Mouse (Mus musculus) liver, adult (tissue): ENCODE data around the gene Hnrnpul1.
A peak's percentile ranks its signal among the peaks of the same experiment; 100 is the strongest.

Source experiments
- GATA4 ChIP-seq: IDR thresholded peaks from 2 replicates; pipeline ENCODE4 v1.6.1; 2014; ENCODE audit warnings: mild to moderate bottlenecking, low read length; ENCODE audit not compliant: insufficient replicate concordance

Hnrnpul1 gene

DNA sequence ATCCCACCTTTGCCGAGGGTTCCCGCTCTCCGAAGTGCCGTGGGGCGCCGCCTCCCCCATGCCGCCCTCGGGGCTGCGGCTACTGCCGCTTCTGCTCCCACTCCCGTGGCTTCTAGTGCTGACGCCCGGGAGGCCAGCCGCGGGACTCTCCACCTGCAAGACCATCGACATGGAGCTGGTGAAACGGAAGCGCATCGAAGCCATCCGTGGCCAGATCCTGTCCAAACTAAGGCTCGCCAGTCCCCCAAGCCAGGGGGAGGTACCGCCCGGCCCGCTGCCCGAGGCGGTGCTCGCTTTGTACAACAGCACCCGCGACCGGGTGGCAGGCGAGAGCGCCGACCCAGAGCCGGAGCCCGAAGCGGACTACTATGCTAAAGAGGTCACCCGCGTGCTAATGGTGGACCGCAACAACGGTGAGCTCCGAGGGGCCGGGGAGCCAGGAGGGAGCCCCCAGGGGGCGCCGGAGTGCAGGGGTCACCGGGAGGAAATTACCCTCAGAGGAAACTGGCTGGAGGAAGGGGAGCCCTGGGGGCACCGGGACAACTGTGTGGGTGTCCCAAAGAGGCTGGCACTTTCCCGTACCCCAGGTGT is 66.7 kb downstream of the Hnrnpul1 start:
- TF ChIP-seq GATA4, result no peak

DNA sequence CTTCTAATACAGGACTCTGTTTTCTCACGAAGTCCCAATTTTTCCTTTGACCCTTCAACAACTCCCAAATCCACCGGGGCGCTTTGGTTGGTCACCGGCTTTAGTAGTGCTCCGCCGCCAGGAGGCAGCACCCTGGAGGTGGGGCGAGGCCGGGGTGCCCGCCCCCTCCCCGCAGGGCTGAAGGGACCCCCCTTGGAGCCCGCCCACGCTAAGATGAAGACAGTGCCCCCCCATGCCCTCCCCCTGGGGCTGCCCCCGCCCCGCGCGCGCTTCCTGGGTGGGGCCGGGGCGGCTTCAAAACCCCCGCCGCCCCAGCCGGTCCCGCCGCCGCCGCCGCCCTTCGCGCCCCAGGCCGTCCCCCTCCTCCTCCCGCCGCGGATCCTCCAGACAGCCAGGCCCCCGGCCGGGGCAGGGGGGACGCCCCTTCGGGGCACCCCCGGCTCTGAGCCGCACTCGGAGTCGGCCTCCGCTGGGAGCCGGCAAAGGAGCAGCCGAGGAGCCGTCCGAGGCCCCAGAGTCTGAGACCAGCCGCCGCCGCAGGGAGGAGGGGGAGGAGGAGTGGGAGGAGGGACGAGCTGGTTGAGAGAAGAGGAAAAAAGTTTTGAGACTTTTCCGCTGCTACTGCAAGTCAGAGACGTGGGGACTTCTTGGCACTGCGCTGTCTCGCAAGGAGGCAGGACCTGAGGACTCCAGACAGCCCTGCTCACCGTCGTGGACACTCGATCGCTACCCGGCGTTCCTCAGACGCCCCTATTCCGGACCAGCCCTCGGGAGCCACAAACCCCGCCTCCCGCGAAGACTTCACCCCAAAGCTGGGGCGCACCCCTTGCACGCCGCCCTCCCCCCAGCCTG is 67.7 kb downstream of the Hnrnpul1 start, which contains the start of gene Tgfb1:
Gene Tgfb1 (plus strand): TSS at position 323 of the 852 bp plus-strand sequence.
- no peak for TF ChIP-seq GATA4

DNA sequence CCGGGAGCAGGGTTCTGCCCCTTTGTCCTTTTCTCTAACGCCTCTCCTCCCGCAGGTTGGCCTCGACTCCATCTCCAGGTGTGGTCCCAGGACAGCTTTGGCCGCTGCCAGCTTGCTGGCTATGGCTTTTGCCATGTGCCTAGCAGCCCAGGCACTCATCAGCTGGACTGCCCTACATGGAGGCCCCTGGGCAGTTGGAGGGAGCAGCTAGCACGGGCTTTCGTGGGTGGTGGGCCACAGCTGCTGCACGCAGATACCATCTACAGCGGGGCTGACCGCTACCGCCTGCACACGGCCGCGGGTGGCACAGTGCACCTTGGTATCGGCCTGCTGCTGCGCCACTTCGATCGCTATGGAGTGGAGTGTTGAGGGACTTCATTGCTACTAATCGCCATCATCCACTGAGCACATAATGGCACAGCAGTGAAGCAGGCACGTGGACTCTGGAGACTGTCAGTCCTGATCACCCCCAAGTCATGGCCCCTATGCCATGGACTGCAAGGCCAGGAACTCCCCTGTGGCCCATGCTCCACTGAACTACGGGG is 68.6 kb downstream of the Hnrnpul1 start:
- no peak for TF ChIP-seq GATA4

DNA sequence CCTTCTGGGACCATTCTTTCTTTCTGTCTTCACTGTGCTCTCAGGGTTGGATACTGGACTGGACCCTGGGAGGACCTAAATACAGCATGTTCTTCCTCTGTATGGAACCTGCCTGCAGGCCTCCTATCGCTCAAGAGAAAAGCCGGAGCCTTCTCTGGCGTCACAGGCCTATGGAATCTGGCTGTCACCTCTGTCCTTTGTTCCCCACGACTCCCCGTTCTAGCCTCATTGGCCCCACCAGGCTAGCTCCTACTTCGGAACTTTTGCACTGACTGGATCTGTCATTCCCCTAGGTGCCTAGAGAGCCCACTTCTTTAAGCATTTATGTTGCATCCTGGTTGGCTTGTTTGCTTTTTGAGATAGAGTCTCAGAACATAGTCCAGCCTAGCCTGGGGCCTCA is 69.9 kb downstream of the Hnrnpul1 start:
- no peak for TF ChIP-seq GATA4

DNA sequence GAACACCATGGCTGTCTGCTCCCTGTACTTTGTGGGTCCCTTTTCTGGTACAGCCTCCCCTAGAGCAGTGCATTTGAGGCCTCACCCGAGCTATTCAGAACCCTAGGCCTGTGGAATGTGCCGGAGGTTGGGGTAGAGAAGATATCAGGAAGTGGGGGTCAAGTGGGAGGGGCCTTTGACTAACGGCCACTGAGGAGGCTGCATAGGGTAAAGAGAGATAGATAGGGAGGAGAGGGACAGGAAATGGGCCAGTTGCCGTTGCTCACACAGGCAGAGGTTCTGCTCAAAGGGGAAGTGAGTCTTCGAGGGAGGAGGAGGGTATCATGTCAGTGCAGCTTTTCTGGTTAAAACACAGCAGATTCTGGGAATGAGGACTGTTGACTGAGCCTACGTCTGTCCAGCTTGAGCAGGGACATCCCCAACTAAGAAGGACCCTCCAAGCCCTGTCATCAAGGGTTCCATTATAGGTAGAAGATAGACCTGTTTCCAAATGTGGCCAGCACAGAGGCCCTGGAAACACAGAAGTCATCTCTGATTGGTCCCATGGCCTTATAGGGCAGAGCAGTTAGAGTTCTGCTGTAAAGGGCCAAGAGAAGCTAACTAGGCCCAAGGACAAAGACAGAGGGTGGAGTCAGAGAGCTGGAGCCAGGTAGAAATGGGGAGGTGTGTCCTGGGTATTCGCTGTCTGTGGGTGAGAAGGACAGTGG is 70.9 kb downstream of the Hnrnpul1 start:
- TF ChIP-seq GATA4, result no peak; the same call in 1 of the 2 replicates

DNA sequence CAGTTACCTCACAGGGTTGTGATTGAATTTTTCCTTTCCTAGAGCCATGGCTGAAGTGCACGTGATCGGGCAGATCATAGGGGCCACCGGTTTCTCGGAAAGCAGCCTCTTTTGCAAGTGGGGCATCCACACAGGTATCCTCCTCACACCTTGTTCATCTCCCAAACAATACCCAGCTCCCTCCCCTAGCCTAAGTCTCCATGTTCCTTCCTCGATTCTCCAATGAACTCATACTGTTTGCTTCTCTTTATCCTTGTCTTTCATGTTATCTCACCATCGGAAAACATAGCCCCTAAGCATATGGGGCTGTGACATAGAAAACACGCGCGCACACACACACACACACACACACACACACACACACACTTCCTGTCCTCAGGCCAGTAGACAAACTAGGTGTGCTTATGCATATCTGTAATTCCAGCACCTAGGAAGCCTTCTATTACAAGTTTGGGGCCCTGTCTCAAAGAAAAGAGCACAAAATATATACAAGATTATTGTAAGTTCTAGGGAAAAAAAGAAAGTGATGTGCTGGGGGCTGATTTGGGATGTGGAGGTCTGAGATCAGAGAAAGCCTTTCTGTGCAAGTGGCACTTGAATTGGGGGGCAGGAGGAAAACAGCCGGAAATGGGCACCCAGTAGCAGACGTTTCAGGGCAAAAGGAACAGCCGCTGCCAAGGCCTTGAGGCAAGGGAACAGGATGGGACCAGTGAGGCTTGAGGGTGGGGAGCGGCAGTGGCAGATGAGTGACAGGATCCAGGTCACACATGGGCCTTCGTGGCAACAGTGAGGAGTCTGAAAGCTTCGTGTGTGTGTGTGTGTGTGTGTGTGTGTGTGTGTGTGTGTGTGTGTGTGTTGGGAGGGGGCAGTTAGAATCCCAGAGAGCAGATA is 73.0 kb downstream of the Hnrnpul1 start:
- no peak for TF ChIP-seq GATA4

DNA sequence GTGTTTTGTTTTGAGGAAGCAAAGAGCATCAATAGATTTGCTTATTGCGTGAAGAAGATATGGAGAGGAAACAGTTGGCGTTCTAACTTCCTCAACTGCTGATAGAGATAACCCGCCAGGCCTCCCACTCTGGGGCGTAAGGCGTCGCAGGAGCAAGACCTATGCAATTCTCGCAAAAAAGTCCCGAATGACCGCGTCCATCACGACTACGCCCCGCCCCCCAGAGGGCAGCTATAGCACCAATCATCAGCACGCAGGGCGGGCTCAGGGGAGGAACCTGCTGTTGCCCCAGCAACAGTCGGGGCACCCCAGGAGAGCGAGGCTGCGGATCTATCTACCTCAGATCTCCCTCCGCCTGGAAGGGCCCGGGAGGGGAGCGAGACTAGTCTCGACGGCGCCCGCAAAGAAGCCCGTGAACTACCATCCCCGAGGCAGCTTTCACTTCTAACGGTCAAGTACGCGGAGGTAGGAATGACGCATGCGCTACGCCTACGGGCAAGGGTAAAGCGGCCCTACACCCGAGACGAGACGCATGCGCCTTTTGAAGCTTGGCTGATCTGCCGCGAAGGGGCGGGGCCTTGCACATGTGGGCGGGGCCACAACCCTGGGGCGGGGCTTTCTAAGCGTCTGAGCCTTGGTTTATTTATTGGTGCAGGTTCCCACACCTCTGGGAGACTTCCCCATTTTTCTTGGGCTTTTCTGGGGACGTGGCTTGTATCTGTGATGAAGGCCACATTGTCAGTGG is 73.9 kb downstream of the Hnrnpul1 start, which contains the start of gene B9d2:
Gene B9d2 (plus strand): TSS at position 267 of the 745 bp plus-strand sequence.
- TF ChIP-seq GATA4, result peak; percentile 70; the same call in 1 of the 2 replicates

DNA sequence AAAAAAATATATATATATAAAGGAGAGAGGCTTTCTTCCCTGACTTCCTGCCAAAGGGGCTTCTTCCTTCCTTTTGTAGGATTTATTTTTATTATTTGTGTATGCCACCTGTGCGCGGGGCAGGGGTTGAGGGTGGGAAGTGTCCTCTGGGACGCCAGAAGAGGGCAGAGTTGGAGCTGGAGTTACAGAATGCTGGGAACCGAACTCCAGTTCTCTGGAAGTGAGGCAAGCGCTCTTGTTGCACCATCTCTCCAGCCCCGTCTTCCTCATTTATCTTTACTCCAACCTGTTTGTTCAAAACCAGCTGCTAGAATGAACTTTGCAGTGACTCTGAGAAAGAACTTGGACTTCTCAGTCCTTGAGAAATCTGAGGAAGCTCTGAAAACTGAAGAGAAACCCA is 74.6 kb downstream of the Hnrnpul1 start:
- TF ChIP-seq GATA4, result no peak

DNA sequence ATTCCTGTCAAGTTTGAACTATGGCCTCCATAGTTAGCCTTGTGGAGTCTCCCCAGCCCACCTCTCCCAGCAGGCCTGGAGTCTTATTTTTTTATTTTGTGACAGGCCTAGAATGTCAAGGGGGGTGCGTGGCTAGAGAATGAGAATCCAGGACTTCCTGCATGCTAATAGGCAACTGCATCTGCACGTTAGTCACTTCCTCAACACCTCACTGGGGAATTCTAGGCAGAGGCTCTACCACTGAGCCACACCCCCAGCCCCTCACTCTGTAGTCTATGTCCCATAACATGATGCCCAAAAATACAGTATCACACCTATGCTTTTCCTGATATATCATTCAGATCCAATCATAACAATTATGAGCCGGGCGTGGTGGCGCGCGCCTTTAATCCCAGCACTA is 77.5 kb downstream of the Hnrnpul1 start:
- TF ChIP-seq GATA4, result no peak

DNA sequence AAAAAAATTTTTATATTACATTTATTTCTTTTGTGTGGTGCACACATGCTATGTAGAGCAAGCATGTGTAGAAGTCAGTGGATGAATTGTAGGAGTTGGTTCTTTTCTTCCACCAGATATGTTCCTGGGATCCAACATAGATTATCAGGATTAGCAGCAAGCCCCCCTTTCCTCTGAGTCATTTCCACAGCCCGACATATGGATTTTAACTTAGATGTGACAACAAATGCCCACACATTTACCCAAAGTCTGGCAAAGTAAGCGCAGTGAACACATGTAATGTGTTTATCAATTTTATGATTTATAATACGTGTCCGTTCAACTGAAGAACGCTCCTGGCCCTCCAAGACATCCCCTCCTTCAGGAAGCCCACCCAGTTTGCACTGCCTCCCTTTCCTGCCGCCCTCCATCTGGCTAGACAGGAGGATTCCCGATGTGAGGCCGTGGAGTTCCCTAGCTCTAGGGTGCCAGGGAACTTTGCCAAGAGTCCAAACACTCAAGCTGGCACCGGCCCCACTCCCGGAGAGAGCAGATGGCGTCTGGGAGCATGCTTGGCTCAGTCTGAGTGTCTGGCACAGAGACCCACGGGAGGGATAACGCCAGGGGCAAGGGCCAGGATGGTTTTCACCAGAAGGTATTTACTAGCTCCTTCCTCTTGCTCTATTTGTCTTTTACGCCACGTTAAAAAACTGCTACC is 78.3 kb downstream of the Hnrnpul1 start:
- TF ChIP-seq GATA4, result no peak

DNA sequence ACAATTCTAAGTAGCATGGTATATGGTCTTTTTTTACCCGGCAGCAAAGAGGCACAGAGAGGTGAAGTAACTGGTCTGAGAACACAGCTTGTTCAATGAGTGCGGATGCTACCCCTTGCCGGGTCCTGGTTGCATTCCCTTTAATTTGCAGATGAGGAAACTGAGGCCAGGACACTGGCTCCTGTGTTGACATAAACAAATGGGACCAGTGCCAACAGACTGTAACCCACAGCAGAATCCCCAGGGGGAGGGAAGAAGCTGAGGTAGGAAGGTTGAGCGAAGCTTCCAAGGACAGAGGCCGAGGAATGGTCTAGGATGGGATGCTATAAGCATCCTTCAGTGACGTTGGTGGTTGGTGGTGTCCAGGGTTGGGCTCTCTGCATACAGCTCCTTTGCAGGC is 79.2 kb downstream of the Hnrnpul1 start:
- no peak for TF ChIP-seq GATA4

DNA sequence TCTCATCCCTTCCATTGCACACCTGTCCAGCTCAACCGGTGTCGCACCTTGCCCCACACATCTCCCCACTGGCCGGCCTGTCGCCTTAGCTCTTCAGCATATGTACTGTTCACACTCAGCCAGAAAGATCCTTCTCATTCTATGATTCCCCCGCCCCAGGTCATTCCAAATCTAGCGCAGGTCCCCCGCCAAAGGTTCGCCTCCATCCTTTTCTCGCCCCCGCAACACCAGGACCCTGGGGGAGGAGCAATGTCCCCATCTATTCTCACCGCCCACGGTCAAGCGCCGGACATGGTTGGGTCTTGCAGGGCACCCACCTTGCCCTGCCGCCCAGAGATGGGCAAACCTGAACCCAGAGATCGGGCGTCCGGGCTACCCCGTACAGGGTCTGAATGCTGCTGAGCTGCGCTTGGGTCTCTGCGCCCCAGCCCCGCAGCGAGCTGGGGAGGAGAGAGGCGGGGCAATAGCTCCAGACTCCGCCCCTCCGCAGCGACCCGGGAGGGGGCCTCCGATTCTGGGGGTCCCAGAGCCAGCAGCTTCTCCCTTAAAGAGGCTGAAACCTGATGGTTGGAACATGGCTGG is 79.7 kb downstream of the Hnrnpul1 start, which contains the start of gene Tmem91:
Gene Tmem91 (minus strand): TSS at position 448 of the 582 bp plus-strand sequence.
- no peak for TF ChIP-seq GATA4

DNA sequence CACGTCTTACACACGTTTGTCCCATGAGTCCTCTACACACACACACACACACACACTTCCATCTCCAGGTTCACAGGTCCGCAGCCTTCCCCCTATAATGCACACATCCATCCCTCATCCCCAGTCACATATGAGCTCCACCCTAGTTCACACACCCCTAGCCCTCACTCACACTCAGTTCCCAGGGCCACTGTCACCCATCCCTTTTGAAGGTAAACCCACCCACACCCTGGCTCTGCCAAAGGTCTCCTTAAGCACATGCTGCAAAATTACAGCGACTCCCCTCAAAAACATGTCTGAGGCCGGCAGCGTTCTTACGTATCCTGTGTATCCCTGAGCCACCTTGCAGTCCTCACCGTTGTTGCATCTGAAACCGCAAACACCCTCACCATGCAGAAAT is 80.3 kb downstream of the Hnrnpul1 start:
- no peak for TF ChIP-seq GATA4
